Mouse (Mus musculus) MEL (cell line): Measurements from ENCODE around the gene Gm48551.

Source experiments
- POLR2A ChIP-seq, 2 experiments: IDR thresholded peaks; 2 replicates each; pipeline ENCODE4 v1.6.1; 2011 to 2012; ENCODE audit warnings: low read length in 2 of 2, mild to moderate bottlenecking in 2 of 2, control low read depth in 1 of 2, improper control_type of control experiment in 1 of 2, low read depth in 1 of 2, moderate library complexity in 1 of 2; ENCODE audit not compliant: control insufficient read depth in 1 of 2, insufficient read depth in 1 of 2, poor library complexity in 1 of 2
- ZKSCAN1 ChIP-seq: IDR thresholded peaks from 2 replicates; pipeline ENCODE4 v1.6.1; 2012; ENCODE audit warnings: low read depth, mild to moderate bottlenecking, inconsistent platforms, low read length, improper control_type of control experiment, moderate library complexity

DNA sequence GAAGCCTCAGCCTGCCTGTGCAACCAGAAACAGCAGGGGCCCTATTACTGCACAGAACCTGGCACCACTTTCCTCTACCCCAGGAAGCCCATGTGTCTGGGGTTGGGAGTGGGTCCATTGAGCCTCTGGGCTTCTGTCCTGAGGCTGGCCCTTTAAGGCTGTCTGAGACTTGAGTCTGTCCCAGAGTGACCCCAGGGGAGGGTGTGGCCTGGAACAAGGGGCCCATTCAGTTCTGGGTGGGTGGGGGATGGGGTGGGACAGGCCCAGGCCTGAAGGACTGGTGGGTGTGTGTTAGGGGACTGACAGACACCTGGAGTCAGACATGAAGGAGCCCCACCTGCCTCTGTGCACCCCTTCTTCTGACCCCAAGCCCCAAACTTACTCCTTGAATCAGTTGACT, 30.4 kb downstream of the Gm48551 start:
- no peak for TF ChIP-seq POLR2A (IDR thresholded peaks at IDR 0.05; ENCODE audit: control insufficient read depth in 1 of 2, insufficient read depth in 1 of 2, low read depth in 1 of 2, low read length in 2 of 2, poor library complexity in 1 of 2)
- TF ChIP-seq ZKSCAN1: no peak
